ENCODE assay signal across 1 mouse cellular context in genomic region chr12:108275508-108275890, GRCm38 (mm10).
TF ChIP-seq lines count a peak whose summit lies in the region.

No protein-coding gene starts in this region.

TF ChIP-seq in C2C12, 6 proteins besides CTCF, POLR2A, EP300 and RAD21:
- TF ChIP-seq FOSL1 (IDR thresholded peaks at IDR 0.05; ENCODE audit: insufficient read depth, low read length, poor library complexity, severe bottlenecking) (no peak), CEBPB (IDR thresholded peaks at IDR 0.05; ENCODE audit: low read depth) (no peak), MYOD1 (IDR thresholded peaks at IDR 0.05; ENCODE audit: control insufficient read depth, insufficient read length, low read depth) (no peak), MYOG (IDR thresholded peaks at IDR 0.05; ENCODE audit: control insufficient read depth, extremely low read depth, insufficient read length) (no peak), MAX (IDR thresholded peaks at IDR 0.05) (no peak), USF1 (IDR thresholded peaks at IDR 0.05; ENCODE audit: low read depth) (no peak)
